Mouse (Mus musculus): ENCODE measurements around the gene Hipk1.
"Not testable (repeated sequence)": the region's sequence is repeated elsewhere in the genome, so short reads cannot be mapped to it uniquely, and the experiment has no call there.

Gene Hipk1

DNA sequence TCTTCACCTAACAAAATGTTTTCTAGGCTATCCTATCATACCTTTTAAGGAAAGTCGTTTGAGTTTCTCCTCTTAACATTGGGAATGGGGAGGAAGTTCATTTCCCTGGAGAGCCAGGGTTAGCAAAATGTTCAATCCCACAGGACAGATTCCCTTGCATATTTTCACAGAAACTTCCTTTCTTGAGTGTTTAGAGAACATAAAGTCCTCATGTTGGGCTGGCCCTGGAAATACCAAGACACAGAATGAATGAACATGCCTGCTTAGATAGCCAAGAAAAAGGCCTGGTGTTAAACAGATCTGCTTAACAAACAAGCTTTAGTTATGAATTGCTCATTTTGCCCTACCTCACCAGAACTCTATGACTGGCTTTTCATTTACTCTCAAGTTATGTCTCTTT is 1.2 kb upstream of the Hipk1 start:
- DNase-seq (ENCODE audit: low read depth, low spot score): no peak

DNA sequence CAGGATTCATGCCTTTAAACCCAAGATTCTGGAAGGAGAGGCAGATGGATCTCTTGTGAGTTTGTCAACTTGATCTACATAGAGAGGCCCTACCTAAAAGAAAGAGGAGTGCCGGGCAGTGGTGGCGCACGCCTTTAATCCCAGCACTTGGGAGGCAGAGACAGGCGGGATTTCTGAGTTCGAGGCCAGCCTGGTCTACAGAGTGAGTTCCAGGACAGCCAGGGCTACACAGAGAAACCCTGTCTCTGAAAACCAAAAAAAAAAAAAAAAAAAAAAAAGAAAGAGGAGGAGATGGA is 696 bp upstream of the Hipk1 start:
- DNase-seq (ENCODE audit: low read depth, low spot score): not testable (repeated sequence)

DNA sequence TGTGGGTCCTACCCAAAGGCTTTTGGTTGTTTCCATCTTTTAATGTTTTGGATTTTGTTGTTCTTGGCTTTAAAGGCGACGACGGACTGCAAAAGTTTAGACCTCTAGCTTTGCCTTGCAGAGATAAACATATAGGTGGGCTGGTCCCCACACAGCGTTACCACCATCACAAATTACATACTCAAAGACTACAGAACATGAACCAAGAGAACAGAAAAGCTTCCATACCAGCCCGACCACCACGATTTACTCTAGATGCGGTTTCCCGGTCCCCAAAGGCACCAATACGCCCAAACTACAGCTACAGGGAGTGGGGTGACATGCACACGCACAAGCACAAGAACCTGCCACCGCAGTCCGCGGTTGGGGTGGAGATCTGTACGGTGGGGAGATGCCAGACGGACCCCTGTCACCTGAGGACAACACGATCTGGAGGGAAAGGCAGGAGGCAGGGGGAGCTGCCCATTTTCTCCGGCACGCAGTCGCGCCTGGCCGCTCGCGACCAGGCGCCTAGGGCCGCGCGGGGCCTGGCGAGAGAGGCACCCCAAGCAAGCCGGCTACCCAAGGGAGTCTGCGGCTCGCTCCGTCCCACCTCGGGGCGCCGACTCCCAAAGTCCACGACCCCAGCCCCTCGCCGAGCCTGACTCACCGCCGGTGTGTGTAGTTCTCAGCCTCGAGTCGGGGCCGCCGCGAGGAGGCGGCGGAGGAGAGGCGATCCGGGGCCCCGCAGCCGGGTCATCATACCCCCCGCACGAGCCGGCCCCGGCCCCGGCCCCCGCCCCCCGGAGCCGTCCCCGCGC is 817 bp downstream of the Hipk1 start:
- no peak for DNase-seq (ENCODE audit: low read depth, low spot score)

DNA sequence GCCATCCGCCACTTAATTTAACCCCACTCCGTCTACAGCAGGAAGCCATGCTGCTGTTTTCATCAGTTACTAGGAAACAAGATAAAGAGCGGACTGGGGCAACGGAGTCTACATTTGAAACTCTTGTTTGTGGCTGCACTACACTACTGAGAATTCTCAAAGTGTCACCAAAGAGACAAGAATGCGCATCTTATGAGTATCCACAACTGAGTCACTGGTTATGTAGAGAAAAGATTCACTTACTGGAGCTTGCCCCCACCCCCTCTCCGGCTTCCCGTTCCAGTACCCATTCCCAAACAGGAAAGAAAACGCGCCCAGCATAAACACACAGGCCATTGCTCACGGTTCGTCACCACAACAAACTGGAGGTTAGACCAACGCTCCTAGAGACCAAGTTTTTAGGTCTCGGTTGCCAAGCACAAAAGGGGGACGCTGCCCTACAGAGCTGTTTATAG is 1.4 kb downstream of the Hipk1 start:
- DNase-seq (ENCODE audit: low read depth, low spot score): no peak

DNA sequence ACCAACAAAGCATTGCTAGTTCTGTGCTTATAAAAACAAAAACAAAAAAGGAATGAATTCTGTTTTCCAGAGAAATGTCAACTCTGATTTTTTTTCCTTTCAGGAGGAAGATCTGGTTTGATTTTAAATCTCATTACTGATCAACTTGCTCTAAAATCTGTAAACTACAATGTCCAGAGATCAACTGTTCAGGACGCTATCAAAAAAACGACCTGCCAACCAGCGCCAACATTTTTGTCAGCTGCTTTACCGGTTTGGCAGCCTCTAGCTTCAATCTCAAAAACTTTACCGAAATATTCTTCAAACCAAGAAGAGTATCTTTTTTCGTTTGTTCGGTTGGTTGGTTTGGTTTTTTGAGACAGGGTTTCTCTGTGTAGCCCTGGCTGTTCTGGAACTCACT is 2.3 kb downstream of the Hipk1 start:
- DNase-seq (ENCODE audit: low read depth, low spot score): no peak

DNA sequence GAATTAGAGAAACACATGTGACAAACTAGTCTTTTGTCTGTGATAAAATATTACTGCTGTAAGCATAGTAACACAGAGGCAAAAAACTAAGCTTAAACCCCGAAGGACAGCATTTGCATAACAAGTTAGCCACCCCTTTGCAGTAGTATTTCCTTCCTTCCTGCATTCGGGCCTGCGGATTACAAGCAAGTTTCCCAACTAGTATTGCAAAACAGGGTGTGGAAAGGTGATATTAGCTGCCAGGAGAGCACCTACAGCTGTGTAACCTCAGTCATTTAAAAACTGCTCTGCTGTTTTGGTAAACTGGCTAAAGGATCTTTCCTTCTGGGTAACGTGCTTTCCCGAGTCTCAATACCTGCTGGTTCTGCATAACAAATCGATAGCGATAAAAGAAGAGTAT is 4.1 kb downstream of the Hipk1 start:
- DNase-seq (ENCODE audit: low read depth, low spot score): no peak

DNA sequence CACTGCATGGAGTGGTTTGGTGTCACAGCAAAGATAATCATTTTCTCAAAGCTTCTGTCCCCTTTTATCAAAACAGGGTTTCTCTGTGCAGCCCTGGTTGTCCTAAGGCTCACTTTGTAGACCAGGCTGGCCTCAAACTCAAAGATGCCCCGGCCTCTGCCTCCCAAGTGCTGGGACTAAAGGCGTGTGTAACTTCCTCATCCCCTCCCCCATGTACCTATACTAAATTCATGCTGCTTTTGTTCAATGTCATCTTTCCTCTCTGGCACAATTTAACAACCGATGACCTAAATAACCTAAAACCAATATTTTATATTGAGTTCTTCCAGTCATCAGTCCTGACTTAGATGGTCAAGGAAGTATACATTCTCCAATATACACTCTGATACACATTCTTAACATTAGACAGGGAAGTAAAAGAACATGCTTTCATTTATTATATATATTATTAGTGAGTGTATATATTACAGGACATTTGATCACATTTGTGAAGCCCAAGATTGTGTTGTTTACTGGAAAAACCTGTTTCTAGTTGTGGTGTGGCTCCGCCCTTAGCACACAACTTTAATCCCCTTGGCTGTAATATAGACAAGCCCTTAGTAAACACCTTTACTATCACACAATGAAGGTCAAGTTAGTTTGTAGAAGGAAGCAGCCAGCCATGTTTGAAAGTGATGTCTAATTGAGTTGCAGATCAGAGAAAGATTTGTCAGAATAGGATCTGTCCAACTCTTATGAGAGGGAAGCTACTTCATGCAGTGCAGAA is 8.3 kb downstream of the Hipk1 start:
- no peak for DNase-seq (ENCODE audit: low read depth, low spot score)

DNA sequence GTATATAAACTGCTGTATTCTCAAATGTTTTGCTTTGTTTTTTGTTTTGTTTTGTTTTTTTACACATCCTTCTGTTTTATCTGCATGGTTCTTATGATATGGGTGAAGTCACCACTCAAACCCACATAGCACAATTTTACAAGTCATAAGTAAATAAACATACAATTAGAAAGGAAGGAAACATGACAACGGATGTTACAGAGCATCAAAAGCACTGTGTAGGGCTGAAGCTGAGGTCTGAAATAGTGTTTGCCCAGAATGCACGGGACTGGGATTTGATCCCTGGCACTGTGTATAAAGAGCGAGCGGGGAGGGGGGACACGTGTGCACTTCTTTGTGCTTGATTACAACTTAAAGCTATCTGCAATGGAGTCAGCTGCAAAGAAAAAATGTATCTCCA is 10.6 kb downstream of the Hipk1 start:
- DNase-seq (ENCODE audit: low read depth, low spot score): no peak

DNA sequence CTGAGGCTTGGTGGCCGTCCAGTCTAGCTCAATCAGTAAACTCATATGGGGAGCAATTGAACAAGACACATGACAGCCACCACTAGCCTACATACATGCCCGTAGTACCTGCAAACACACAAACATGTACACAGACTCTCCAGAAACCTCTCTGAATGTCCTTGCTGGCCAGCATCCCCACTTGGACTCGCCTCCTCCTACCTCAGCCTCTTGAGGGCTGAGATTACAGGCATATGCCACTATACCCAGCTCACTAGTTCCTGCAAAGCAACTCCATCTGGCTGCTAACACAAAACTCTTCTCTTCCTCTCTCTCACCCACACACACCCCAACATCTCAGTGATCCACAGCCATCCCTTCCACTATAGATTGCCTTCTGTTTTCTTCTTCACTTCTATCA is 11.1 kb downstream of the Hipk1 start:
- DNase-seq (ENCODE audit: low read depth, low spot score): no peak

DNA sequence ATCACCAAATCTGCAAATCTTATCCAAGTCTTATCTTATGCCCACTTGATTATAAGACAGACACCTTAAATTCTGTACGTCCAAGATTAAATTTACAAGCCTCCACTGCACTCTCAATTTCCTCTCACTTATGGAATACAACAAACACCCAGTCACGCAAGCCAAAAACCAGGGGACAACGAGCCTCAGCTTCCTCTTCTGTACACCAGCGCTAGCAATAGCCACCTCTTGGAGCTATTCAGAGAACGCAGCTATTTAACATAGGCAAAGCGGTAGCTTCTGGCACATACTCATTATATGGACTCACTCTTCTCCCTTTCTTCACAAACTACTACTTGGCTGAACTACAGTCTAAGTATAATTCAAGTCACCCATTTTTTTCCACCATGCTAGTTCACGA is 12.2 kb downstream of the Hipk1 start:
- DNase-seq (ENCODE audit: low read depth, low spot score): no peak

DNA sequence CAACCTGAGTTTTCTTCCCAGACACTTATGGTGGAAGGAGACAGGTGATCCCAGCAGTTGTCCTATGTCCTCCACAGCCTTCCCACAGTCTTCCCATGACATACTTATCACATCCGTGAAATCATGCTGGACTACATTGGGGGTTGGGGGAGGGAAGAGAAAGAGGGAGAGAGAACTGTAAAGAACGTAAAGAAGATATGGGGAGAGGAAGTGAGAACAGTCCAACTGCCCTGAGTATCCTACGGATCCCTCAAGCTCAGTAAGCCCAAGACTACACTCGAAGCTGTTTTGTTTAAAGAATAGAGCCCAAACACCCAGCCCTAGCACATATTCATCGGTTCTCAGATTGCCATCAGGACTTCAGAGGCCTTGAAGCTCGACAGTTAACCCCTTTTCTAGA is 12.7 kb downstream of the Hipk1 start:
- DNase-seq (ENCODE audit: low read depth, low spot score): no peak

DNA sequence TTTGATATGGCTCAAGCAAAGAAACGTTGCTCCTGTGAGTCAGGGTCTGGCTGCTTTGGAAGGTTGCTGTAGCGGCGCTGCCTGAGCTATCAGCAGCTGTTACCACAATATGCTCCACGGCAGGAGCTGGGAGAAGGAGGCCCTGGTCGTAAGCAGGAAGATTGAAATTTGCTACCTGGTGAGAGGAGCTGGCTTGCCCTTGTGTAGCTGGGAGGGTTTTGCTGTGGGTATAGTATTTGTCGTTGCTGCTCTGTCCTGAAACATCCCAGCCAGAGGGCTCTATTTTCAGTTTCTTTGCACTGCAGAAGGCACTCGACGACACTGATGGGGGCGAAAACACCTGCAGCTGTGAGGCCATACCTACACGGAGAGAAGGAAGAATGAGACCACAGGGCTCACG is 13.4 kb downstream of the Hipk1 start:
- DNase-seq (ENCODE audit: low read depth, low spot score): no peak

DNA sequence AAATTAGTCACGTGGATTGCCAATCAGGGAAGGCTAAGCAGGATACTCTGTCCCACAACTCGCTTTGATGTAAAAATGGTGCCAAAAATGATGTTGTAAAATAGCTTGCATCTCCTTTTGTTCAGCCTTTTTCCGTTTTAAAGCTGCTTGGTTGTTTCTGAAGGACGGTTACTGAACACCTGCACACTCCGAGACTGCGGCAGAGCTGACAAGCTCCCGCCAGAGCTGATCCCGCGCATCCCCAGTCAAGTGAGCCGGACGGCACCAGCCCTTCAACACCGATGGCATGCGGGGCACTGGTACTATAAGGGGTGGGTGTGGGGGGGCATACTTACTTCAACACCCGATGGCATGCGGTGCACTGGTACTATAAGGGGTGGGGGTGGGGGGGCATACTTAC is 17.4 kb downstream of the Hipk1 start:
- no peak for DNase-seq (ENCODE audit: low read depth, low spot score)

DNA sequence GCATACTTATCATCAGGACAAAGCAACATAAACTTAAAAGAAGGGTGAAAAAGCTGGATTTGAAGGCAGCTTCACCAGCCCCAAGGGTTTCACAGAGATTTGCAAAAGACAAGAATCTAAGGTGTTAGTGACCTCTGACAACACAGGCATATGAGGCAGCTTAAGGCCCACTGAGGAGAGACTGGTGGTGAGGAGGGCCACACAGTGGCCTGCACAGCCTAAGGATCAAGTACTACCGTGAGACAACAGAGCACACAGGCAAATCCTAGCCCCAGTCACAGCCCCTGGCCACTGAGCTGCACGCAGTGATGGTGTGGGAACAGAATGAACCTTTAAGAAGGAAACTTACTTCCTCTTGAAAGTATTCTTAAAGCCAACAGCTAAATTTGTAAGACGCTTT is 17.9 kb downstream of the Hipk1 start:
- DNase-seq (ENCODE audit: low read depth, low spot score): no peak

DNA sequence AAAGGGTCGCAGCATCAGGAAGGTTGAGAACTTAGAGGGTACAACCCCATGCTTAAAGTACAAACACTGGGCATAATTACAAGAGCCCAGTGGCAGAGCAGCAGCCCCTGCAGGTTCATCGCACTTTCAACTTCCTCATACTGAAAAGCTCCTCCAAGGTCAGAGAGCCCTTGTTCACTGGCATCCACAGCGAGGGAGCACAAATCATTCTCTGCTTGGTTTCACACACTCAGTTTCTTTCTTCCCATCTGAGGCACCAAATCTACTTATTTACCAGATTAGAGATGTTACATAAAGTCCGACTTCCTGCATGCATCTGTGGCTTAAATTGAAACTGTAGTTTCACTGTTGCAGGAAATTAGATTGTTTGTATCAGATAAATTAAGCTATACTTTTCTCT is 18.5 kb downstream of the Hipk1 start:
- DNase-seq (ENCODE audit: low read depth, low spot score): no peak

DNA sequence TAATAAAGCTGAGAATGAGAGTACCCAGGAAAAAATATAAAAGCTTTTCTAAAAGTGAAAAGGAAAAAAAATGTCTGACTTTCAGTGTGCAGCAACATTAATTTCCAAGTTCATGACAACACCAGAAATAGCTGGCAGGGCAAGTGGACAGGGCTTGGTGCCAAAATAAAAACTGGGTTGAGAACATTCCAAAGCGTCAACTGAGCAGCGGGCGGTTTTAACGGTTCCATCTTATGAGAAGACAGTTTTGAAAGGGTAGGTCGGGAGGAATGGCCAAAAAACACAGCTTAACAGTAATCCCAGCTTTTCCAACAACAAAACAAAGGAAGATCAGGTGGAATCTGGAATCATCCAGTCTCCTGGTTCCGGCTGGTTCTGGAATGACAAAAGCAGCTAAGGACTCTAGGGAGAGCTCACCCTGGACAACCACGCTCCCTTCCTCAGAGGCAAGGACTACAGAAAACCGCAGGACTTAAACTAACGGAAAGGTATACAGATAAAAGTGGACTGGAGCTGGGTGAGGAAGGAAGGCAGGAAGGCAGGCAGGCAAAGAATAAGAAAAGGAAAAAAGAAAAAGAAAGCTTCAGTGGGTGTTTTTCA is 19.7 kb downstream of the Hipk1 start:
- DNase-seq (ENCODE audit: low read depth, low spot score): no peak

DNA sequence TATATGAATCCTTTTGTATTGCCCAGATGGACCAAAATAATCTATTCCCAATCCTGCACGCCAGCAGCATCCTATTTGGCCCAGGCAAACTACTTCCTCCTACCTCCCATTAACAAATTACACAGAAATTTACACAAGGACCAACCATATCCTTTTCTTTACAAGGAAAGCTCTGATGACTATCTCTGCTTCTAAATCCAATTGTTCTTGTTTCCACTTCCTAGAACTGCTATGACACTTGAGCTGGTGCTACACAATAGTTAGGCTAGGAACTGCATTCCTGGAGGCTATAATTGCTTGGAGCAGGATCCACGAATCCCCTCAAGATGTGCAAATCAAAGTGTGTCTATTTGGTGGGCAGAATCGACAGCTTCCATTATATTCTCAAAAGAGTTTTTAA is 24.6 kb downstream of the Hipk1 start:
- DNase-seq (ENCODE audit: low read depth, low spot score): no peak

DNA sequence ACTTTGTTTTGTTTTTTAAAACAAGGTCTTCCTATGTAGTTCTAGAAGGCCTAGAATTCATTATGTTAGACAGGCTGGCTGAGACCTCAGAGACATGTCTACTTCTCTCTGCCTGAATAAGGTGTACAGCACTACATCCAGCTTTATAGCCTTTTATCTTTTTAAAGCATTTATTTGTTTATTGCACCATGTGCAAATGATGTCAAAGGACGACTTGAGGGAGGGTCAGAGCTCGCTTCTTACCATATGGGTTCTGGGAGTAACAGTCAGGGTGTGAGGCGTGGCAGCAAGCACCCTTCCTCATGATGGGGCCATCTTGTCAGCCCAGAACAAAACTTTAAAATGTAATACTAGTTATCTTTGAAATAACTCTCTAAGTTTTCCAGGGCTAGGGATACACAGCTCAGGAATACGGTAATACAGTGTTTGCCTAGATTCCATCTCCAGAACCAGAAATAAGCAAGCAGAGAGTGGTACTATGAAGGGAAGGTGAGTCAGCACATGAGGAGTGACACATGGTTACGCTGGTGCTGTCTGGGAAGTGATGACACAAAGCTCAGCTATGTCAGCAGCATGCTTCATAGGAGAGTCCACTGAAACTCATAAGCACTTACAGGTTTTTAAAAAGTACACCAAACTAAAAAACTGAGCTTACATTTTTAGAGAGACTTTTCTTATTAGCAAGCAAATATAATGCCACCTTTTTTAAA is 31.9 kb downstream of the Hipk1 start:
- no peak for DNase-seq (ENCODE audit: low read depth, low spot score)

DNA sequence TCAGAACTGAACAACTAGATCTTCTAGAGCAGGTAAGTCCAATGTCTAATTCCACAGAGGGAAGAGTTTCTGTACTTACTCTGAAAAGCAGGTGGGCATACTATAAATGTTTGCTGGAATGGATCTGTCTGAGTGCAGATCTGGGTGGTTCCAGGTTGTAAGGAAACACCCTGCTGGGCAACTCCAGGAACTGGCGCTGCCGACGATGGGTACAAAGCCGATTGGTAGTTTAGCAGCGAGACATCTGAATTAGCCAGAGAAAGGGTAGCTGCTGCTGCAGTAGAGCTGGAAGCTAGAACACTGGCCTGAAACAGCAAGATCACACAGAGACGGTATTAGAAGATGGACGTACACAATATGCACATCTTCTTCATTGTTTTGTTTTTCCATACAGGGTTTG is 32.9 kb downstream of the Hipk1 start:
- no peak for DNase-seq (ENCODE audit: low read depth, low spot score)

DNA sequence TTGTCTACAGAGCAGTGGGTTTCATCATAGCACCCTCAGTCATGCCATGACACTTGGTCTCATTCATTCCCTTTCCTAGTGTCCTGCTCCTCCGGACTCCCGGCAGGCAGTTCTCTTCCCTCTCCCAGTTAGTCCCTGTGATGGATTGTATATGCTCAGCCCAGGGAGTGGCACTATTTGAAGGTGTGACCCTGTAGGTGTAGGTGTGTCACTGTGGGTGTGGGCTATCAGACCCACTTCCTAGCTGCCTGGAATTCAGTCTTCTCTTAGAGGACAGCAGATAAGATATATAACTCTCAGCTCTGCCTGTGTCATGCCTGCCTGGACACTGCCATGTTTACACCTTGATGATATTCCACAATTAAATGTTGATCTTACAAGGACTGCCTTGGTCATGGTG is 34.4 kb downstream of the Hipk1 start:
- no peak for DNase-seq (ENCODE audit: low read depth, low spot score)

DNA sequence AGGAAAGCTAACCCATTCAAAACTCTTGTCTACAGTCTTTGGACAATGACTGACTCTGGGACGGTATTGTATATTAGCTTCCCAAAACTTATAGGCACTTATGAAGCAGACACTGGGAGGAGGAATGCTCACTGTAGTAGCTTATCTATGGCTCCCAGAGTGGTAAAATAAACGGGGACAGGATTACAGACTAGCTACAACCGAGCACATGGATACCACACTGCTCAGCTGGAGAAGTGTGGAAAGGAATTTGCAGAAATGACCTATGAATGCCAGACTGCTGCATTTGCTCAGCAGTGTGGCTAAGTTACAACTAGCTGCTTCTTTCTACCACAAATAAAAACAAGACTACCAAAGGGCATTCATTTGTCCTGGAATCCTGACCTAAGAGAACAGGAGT is 36.0 kb downstream of the Hipk1 start:
- no peak for DNase-seq (ENCODE audit: low read depth, low spot score)

DNA sequence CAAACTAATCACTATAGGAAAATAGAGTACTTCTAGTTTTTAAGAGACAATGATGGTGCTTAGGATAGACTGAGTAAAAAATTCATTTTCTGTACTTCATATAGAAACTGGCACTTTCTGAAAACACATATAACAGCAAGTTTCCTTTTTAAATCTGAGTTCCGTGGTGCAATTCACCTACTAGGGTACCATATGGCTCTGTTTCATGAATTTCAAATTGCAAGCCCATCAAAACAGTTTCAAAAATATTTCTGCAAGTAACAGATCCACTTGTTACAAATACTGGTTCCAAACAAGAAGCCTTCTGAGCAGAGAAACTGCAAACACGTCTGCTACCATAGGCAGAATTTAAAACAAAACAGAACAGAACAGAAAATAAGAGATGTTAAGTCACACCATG is 39.8 kb downstream of the Hipk1 start:
- DNase-seq (ENCODE audit: low read depth, low spot score): no peak

Data from WW6 (cell line).